Mouse (Mus musculus) lung, adult 2 months (tissue): Measurements from ENCODE around the gene Kcnma1. TPM values are rescaled to one million over a fixed set of nuclear protein-coding genes. Genes with fewer than 3 reads are reported as not detected.

Experiments used
- DNase-seq: peaks from one replicate; pipeline ENCODE4 v3.0.0; 2022
- H3K4me1 ChIP-seq: fragments of 200-500 bp; 2 replicates; pipeline ENCODE4 v1.6.1; 2011; ENCODE audit warnings: low read length; ENCODE audit not compliant: control insufficient read depth, insufficient read depth
- H3K4me3 ChIP-seq: fragments of 200-500 bp; replicated peaks from 2 replicates; pipeline ENCODE3; 2011; ENCODE audit warnings: low read depth, mild to moderate bottlenecking, control low read depth, low read length; ENCODE audit errors: extremely low read depth
- CTCF ChIP-seq: fragments of 200-500 bp; IDR thresholded peaks from 2 replicates; pipeline ENCODE4 v1.5.1; 2011; ENCODE audit warnings: mild to moderate bottlenecking, low read length, control low read depth; ENCODE audit not compliant: insufficient read depth
- POLR2A ChIP-seq: fragments of 200-500 bp; IDR thresholded peaks from 2 replicates; pipeline ENCODE4 v1.6.1; 2011; ENCODE audit warnings: low read depth, mild to moderate bottlenecking, control low read depth, low read length, borderline replicate concordance; ENCODE audit errors: extremely low read depth
- WGBS: fragments of 180-500 bp; shearing (Covaris S2); methylation state at CpG from one replicate; pipeline ENCODE4 v1.1.7; 2018; 5-methylcytosine and 5-hydroxymethylcytosine counted together
- polyA plus RNA-seq: library from polyadenylated mRNA; depleted of rRNA; stranded (reverse); fragments of >200 nt; gene quantifications from 2 replicates; pipeline ENCODE4 v1.2.3, GENCODE M21; 2012

The Kcnma1 gene
- polyA plus RNA-seq, 1 experiment, result 1.6 TPM

- H3K4me3 ChIP-seq, result no peak overlapping the region
- no peaks in the 10 kb centered on the region for H3K4me1 ChIP-seq
- no peak for TF ChIP-seq POLR2A
- no peak for TF ChIP-seq CTCF
- 66% methylated on average over 3 of the region's 3 CpGs for WGBS
- no peak for DNase-seq
Observed at GRCm38 (mm10) chr14:23719246-23719645, 295.0 kb downstream of the Kcnma1 start.

GRCm38 (mm10) chr14:23718667-23719066 is 295.6 kb downstream of the Kcnma1 start:
- TF ChIP-seq CTCF (no peak), POLR2A (no peak)
- Histone ChIP-seq H3K4me3 (no peak overlapping the region), H3K4me1 (no peaks in the 10 kb centered on the region)
- 76% methylated on average over 6 of the region's 6 CpGs for WGBS
- no peak for DNase-seq

GRCm38 (mm10) chr14:23714396-23715131 is 299.7 kb downstream of the Kcnma1 start:
- DNase-seq, result no peak
- Histone ChIP-seq H3K4me1 (no peaks in the 10 kb centered on the region), H3K4me3 (no peak overlapping the region)
- TF ChIP-seq CTCF (no peak), POLR2A (no peak)
- WGBS, result 82% methylated on average over 7 of the region's 7 CpGs

- TF ChIP-seq POLR2A (no peak), CTCF (no peak)
- DNase-seq, result no peak
- H3K4me1 ChIP-seq, result no peaks in the 10 kb centered on the region
- H3K4me3 ChIP-seq, result no peak overlapping the region
- 83% methylated on average over 5 of the region's 5 CpGs for WGBS
Observed at GRCm38 (mm10) chr14:23712891-23713290, 301.4 kb downstream of the Kcnma1 start.

GRCm38 (mm10) chr14:23710954-23711353 is 303.3 kb downstream of the Kcnma1 start:
- TF ChIP-seq POLR2A (no peak), CTCF (no peak)
- H3K4me3 ChIP-seq, result no peak overlapping the region
- H3K4me1 ChIP-seq, result no peaks in the 10 kb centered on the region
- 80% methylated on average over 7 of the region's 7 CpGs for WGBS
- DNase-seq, result no peak

GRCm38 (mm10) chr14:23706837-23707236 is 307.5 kb downstream of the Kcnma1 start:
- no peaks in the 10 kb centered on the region for H3K4me1 ChIP-seq
- no peak for DNase-seq
- 67% methylated on average over 10 of the region's 10 CpGs for WGBS
- TF ChIP-seq POLR2A (no peak), CTCF (no peak)
- H3K4me3 ChIP-seq, result no peak overlapping the region

- 52% methylated on average over 3 of the region's 3 CpGs for WGBS
- no peak for DNase-seq
- H3K4me1 ChIP-seq, result no peaks in the 10 kb centered on the region
- no peak overlapping the region for H3K4me3 ChIP-seq
- TF ChIP-seq POLR2A, result no peak
- no peak for TF ChIP-seq CTCF
Observed at GRCm38 (mm10) chr14:23705647-23706046, 308.6 kb downstream of the Kcnma1 start.

- Histone ChIP-seq H3K4me3 (no peak overlapping the region), H3K4me1 (no peaks in the 10 kb centered on the region)
- TF ChIP-seq POLR2A, result no peak
- no peak for TF ChIP-seq CTCF
- no peak for DNase-seq
Observed at GRCm38 (mm10) chr14:23704303-23704702, 310.0 kb downstream of the Kcnma1 start.

GRCm38 (mm10) chr14:23696341-23696740 is 317.9 kb downstream of the Kcnma1 start:
- no peak overlapping the region for H3K4me3 ChIP-seq
- TF ChIP-seq POLR2A, result no peak
- TF ChIP-seq CTCF, result no peak
- WGBS, result 68% methylated on average over 3 of the region's 3 CpGs
- no peaks in the 10 kb centered on the region for H3K4me1 ChIP-seq
- no peak for DNase-seq

- no peak for DNase-seq
- no peaks in the 10 kb centered on the region for H3K4me1 ChIP-seq
- TF ChIP-seq POLR2A (no peak), CTCF (no peak)
- H3K4me3 ChIP-seq, result no peak overlapping the region
- 50% methylated on average over 5 of the region's 5 CpGs for WGBS
Observed at GRCm38 (mm10) chr14:23689681-23690080, 324.6 kb downstream of the Kcnma1 start.

GRCm38 (mm10) chr14:23688513-23688912 is 325.8 kb downstream of the Kcnma1 start:
- Histone ChIP-seq H3K4me3 (no peak overlapping the region), H3K4me1 (no peaks in the 10 kb centered on the region)
- 60% methylated on average over 3 of the region's 3 CpGs for WGBS
- DNase-seq, result no peak
- TF ChIP-seq POLR2A (no peak), CTCF (no peak)
